Mouse (Mus musculus) right cerebral cortex, postnatal 25 days (tissue): ENCODE measurements around the gene Odf3l2.

Experiments used
- DNase-seq: peaks from one replicate; pipeline ENCODE4 v3.0.0; 2022

The Odf3l2 gene

DNA sequence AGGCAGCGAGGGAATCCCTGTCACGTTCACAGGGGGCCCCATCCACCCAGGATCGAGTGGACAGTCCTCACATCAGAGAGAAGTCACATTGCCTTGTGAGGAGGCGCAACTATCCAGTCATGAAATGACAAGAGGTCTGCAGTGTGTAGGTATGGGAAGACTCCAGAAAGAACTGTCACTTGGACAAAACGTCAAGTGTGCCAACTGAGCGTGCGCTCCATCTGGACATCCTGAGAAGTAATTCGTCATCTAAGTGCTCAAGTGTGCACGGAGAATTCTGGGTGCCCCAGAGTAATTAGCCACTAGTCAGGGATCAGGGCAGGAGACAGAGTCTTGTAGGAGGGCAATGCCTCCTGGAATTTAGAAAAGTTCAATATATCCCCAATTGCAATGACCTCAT lies 20.1 kb downstream of the Odf3l2 start:
- DNase-seq = no peak

- DNase-seq = no peak
Measured at GRCm38 (mm10) chr10:79623950-79624349, 21.6 kb downstream of the Odf3l2 start.

GRCm38 (mm10) chr10:79616376-79616775 lies 29.2 kb downstream of the Odf3l2 start:
- no peak for DNase-seq

DNA sequence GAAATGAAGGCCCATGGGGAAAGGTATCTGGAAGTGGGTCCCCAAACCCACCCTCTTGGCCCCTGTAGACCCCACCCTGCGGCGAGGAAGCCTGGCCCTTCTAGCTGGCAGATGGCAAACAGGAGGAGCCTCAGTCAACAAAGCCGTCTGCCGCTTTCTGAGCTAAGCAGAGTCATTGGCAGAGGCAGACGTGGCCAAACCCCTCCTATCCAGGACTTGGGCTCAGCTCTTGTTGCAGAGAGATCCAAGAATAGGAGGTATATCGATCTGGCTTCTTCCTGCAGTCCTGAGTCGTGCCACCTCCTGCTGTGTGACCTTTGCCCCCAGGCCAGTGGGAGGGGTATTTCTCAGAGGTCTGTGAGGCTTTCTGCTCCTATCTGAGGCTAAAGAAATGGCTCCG lies 29.7 kb downstream of the Odf3l2 start:
- DNase-seq = no peak

DNA sequence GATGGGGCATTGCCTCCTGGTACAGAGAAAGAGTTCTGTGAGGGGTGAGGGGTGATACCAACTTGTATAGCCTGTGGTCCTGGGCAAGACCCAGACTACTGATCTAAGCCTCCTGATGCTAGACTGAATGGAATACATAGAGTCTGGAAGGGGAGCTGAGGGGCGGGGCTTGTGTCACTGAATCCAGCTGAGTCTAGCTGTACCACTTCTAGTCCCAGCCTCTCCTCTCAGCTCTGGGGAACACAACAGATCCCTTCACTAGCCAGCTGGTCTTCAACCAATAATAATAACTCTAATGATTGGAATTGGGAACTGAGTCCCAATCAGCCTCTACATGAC lies 31.3 kb downstream of the Odf3l2 start:
- DNase-seq = no peak

GRCm38 (mm10) chr10:79613578-79614304 lies 31.8 kb downstream of the Odf3l2 start, which contains the start of gene C2cd4c:
Gene C2cd4c (minus strand): TSS chr10:79614025.
- DNase-seq = peak; percentile 84

GRCm38 (mm10) chr10:79612192-79613135 lies 33.1 kb downstream of the Odf3l2 start:
- DNase-seq = no peak

- DNase-seq = no peak
Measured at GRCm38 (mm10) chr10:79611296-79611695, 34.2 kb downstream of the Odf3l2 start.

DNA sequence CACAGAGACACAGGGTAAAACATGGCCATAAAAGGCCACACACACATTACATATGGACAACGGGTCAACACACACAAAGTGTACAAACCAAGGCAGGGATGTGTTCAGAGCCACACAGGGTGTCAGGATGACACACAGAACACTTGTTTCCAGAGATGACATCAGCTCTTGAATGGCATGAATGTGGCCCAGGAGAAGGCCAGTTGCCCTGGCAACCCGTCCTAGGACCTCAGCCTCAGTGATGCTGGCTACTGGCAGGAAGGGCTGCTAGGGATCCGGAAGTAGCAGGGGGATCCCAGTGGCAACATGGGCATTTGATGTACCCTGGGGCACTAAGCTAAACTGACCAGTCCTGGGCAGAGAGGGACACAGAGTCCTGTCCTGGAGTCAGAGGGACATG lies 36.3 kb downstream of the Odf3l2 start:
- no peak for DNase-seq

DNA sequence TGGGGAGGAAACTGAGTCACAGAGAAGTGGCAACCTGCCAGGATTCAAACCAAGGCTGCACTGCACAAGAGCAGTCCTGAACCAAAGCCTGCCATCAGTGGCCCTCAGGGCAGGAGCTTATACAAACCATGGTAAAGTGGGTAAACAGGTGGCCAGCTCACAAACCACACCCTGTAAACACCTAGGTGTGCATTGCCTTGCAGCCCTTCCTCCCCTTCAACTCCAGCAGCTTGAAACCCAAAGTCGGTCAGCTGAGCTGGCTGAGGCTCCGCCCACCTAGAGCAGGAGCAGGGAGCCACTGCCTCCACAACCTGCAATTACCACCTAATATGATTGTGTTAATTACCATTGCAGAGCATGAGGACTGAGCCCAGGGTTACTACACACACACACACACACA lies 37.6 kb downstream of the Odf3l2 start:
- DNase-seq = no peak

- DNase-seq = no peak
Measured at GRCm38 (mm10) chr10:79606537-79606936, 39.0 kb downstream of the Odf3l2 start.

- DNase-seq = peak; percentile 54
Measured at GRCm38 (mm10) chr10:79597936-79598230, 47.7 kb downstream of the Odf3l2 start.

GRCm38 (mm10) chr10:79597051-79597935 lies 48.2 kb downstream of the Odf3l2 start:
- DNase-seq = peak; percentile 82

DNA sequence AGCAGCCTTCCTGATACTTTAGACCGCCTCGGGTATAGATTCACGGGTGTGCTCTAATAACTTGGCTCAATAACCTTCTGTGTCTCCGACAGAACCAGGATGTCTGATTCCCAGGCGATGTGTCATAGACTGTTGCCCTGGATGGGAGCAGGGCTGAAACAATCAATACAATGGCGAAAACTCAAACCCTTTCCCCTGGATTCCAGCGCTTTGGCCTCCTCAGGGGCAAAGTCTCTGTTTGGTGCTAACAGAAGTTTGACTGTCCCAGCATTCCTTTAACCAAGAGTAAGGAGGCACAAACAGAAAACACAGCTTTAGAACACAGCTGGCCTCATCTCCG lies 50.0 kb downstream of the Odf3l2 start:
- DNase-seq = no peak

DNA sequence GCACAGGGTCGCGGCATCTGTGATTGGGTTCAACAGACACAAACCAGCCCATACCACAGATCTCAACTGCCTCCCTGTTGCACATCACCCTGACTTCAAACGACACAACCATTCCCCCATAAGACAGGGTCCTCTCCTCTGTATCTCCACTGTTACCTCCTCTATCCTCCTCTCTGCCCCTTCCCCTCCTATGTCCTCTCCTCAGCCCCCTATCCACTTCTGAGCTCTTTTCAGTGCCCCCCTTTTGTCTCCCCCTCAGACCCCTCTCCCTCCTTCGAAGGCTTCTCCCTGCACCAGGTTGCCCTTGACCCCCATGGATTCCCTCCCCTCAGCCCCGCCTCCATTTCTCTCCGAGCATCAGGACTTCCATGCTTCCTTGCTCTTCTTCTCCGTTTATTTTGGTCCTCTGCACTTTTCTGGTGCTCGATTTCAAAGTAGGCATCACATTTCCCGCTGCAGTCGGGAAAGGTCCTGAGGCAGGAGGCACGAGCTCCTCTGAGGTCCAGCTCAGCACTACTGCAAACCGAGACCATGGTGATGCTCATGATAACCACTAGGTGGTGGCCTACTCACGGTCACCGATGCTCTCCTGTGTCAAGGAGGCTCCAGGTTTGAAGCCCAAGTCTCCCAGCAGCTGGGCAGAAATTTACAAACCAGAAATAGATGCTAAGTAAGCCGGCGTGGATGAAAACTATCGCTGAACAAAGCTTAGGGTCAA lies 50.5 kb downstream of the Odf3l2 start:
- DNase-seq = peak; percentile 62

GRCm38 (mm10) chr10:79594111-79594510 lies 51.4 kb downstream of the Odf3l2 start:
- DNase-seq = no peak

DNA sequence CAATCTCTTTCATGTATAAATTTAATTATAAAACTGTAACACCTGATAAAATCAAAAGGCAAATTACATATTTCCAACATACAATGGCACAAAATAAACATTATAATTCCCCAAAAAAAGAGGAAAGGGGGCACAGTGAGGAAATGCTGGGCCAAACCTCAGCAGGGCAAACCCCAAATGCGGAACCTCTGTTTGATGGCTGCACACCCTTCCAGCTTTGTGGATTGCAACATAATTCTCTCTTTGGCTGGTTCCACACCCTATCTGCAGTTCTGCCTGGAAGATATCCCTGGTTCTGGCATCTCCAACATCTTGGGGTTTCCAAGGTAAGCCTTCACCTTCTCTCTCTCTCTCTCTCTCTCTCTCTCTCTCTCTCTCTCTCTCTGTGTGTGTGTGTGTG lies 54.8 kb downstream of the Odf3l2 start:
- DNase-seq = no peak
